Mouse (Mus musculus) liver, postnatal 0 days (tissue): Measurements from ENCODE around the gene Krt19.

Experiments
- CTCF ChIP-seq: sonication (generic); IDR thresholded peaks from 2 replicates; pipeline ENCODE4 v1.5.1; 2016; ENCODE audit warnings: antibody characterized with exemption, low read depth
- EP300 ChIP-seq: IDR thresholded peaks from 2 replicates; pipeline ENCODE4 v1.6.1; 2016; ENCODE audit warnings: antibody characterized with exemption, low read depth, mild to moderate bottlenecking

DNA sequence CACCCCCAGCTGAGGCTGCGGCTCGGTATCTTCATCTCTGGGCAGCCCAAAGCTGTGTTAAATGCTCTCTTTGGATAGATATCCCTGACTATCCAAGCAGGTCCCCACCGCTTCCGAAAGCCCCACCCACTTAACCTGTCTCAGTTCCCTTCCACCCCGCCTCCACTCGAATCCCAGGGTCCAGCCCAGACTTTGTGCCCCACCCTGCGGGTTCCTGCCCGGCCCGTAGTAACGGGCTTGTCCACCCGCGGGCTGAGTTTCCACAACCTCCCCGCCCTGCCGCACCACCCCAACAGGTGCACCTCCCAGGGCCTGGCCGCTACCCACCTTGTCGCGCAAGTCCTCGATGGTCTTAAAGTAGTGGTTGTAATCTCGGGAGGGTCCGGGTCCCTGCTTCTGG, 3.4 kb downstream of the Krt19 start:
- TF ChIP-seq CTCF (no peak), EP300 (no peak)
